Mouse (Mus musculus) Patski (cell line): Measurements from ENCODE around the gene Saxo1. TPM values are rescaled to one million over a fixed set of nuclear protein-coding genes. Genes with fewer than 3 reads are reported as not detected.

Source experiments
- ATAC-seq: fragments of 100-300 bp; one replicate; pipeline ENCODE4 v1.8.0; 2021
- CTCF ChIA-PET: fragments of 350-600 bp; sonication (Branson Sonifier 250); formaldehyde crosslinking; loops from one replicate; lab custom pipeline; 2022; ENCODE audit warnings: inconsistent platforms; lab: Charles Lee
- POLR2A ChIA-PET: fragments of 350-600 bp; sonication (Branson Sonifier 250); formaldehyde crosslinking; loops from one replicate; lab custom pipeline; 2022; ENCODE audit warnings: antibody characterized with exemption, inconsistent platforms; lab: Charles Lee
- DNase-seq: peaks from one replicate; pipeline ENCODE4 v3.0.0-alpha.2; 2011; ENCODE audit warnings: low read depth, low spot score
- H3K27me3 ChIP-seq: fragments of 371-371 bp; one replicate; pipeline ENCODE4 v1.5.1; 2021
- CTCF ChIP-seq: fragments of 100-300 bp; IDR thresholded peaks from one replicate; pipeline ENCODE4 v1.5.1; 2021
- in situ Hi-C: fragments of 300-500 bp; cut with MboI; formaldehyde crosslinking; loops from 3 replicates; pipeline ENCODE4 v1.11.1; 2018; ENCODE audit warnings: low pct_unique_long_range_greater_than_20kb, mixed read lengths
- polyA plus RNA-seq: library from polyadenylated mRNA; unstranded; gene quantifications from one replicate; pipeline ENCODE4 v1.2.3, GENCODE M21; 2021

Gene Saxo1
- polyA plus RNA-seq, 1 experiment from 2014 or later: not detected

GRCm38 (mm10) chr4:86533406-86534090 is 24.6 kb downstream of the Saxo1 start:
- in situ Hi-C loops: loop anchor here (25.0 kb wide), 1 partner anchor 696 kb away; no protein-coding TSS in a partner anchor
- ChIA-PET POLR2A (no interaction called here), CTCF (interaction anchor here (1.0 kb wide), 1 partner anchor 21 kb away, joined by 3 read pairs; no protein-coding TSS in a partner anchor)
- DNase-seq (no peak), ATAC-seq (no peak)
- peaks cover 2% of the 10 kb centered on the region for H3K27me3 ChIP-seq
- no peak for TF ChIP-seq CTCF

- POLR2A ChIA-PET: no interaction called here
Measured at GRCm38 (mm10) chr4:86529161-86529560, 29.0 kb downstream of the Saxo1 start.

GRCm38 (mm10) chr4:86527162-86528136 is 30.7 kb downstream of the Saxo1 start:
- H3K27me3 ChIP-seq: peaks cover 2% of the 10 kb centered on the region
- TF ChIP-seq CTCF: no peak
- in situ Hi-C loops: loop anchor here (25.0 kb wide), 1 partner anchor 690 kb away; no protein-coding TSS in a partner anchor
- POLR2A ChIA-PET: no interaction called here
- DNase-seq: no peak
- ATAC-seq: no peak
- CTCF ChIA-PET: interaction anchor here (0.9 to 1.1 kb wide), 2 partner anchors 12 to 28 kb away, joined by 3 to 5 read pairs; no protein-coding TSS in a partner anchor

More at GRCm38 (mm10) chr4:86529161-86529560, 29.0 kb downstream of the Saxo1 start:
- no peak for ATAC-seq
- H3K27me3 ChIP-seq: peaks cover 2% of the 10 kb centered on the region
- no peak for DNase-seq
- in situ Hi-C loops: loop anchor here (25.0 kb wide), 1 partner anchor 692 kb away; no protein-coding TSS in a partner anchor
- CTCF ChIA-PET: no interaction called here
- no peak for TF ChIP-seq CTCF

GRCm38 (mm10) chr4:86524483-86524882 is 33.6 kb downstream of the Saxo1 start:
- DNase-seq (no peak), ATAC-seq (no peak)
- no peak for TF ChIP-seq CTCF
- ChIA-PET CTCF (no interaction called here), POLR2A (no interaction called here)
- peaks cover 9% of the 10 kb centered on the region for H3K27me3 ChIP-seq
- in situ Hi-C loops: no loop called here

GRCm38 (mm10) chr4:86523771-86524170 is 34.4 kb downstream of the Saxo1 start:
- TF ChIP-seq CTCF: no peak
- no peak for ATAC-seq

GRCm38 (mm10) chr4:86520695-86521094 is 37.4 kb downstream of the Saxo1 start:
- H3K27me3 ChIP-seq: peaks cover 8% of the 10 kb centered on the region
- in situ Hi-C loops: no loop called here
- no peak for DNase-seq
- no peak for TF ChIP-seq CTCF
- POLR2A ChIA-PET: no interaction called here
- CTCF ChIA-PET: no interaction called here
- ATAC-seq: no peak

More at GRCm38 (mm10) chr4:86523771-86524170, 34.4 kb downstream of the Saxo1 start:
- ChIA-PET CTCF (no interaction called here), POLR2A (no interaction called here)
- DNase-seq: no peak
- in situ Hi-C loops: no loop called here
- peaks cover 8% of the 10 kb centered on the region for H3K27me3 ChIP-seq

GRCm38 (mm10) chr4:86519953-86520352 is 38.2 kb downstream of the Saxo1 start:
- ChIA-PET CTCF (no interaction called here), POLR2A (no interaction called here)
- no peak for ATAC-seq
- H3K27me3 ChIP-seq: peaks cover 8% of the 10 kb centered on the region
- no peak for DNase-seq
- no peak for TF ChIP-seq CTCF
- in situ Hi-C loops: no loop called here

- ChIA-PET CTCF (no interaction called here), POLR2A (no interaction called here)
- TF ChIP-seq CTCF: no peak
- peaks cover 4% of the 10 kb centered on the region for H3K27me3 ChIP-seq
- DNase-seq (no peak), ATAC-seq (no peak)
- in situ Hi-C loops: no loop called here
Measured at GRCm38 (mm10) chr4:86504656-86505055, 53.5 kb downstream of the Saxo1 start.

- ATAC-seq (no peak), DNase-seq (no peak)
- no peak for TF ChIP-seq CTCF
- ChIA-PET CTCF (interaction anchor here (0.7 kb wide), 1 partner anchor 19 kb away, joined by 4 read pairs; no protein-coding TSS in a partner anchor), POLR2A (no interaction called here)
- H3K27me3 ChIP-seq: peaks cover 8% of the 10 kb centered on the region
- in situ Hi-C loops: no loop called here
Measured at GRCm38 (mm10) chr4:86499561-86499960, 58.6 kb downstream of the Saxo1 start.

- in situ Hi-C loops: no loop called here
- H3K27me3 ChIP-seq: peaks cover 8% of the 10 kb centered on the region
- DNase-seq (no peak), ATAC-seq (no peak)
- POLR2A ChIA-PET: no interaction called here
- CTCF ChIA-PET: no interaction called here
- no peak for TF ChIP-seq CTCF
Measured at GRCm38 (mm10) chr4:86498754-86499153, 59.4 kb downstream of the Saxo1 start.
